25 mouse cellular contexts compared by ENCODE assay signal in the genomic region with DNA sequence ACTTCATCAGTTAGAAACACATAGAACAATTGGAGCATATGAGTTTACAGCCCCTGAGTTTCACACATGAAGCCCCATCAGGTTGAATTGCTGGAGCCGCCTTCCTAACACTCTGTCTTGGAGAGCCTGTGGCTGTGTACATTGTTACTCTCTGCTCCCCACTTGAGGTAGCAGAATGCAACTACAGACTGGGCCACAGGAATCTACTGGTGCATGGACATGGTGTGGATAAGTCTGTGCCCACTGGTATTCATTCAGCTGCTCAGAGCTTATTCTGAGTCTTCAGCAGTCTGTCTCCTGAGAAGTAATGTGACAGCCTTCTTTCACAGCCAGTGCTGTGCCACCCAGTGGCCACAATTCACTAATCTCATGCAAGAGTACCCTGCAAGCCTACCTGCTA.
A peak's percentile ranks its signal among the peaks of the same experiment; 100 is the strongest.
DNase-seq lines count a peak whose midpoint lies in the region; ATAC-seq and TF ChIP-seq lines count a peak whose summit lies in the region.
"Had no signal": no experiment of that assay in that cellular context is flagged by ENCODE, and none has a peak within 500 bp of the region (broad histone marks: within the 10 kb centered on the region; RNA-seq: fewer than 3 reads in every experiment).

No protein-coding gene starts in this region.

- H3K9me3 ChIP-seq in hindbrain, embryonic 11.5 days (ENCODE audit: control insufficient read depth, low read length), result no peaks in the 10 kb centered on the region
- H3K9me3 ChIP-seq in hindbrain, embryonic 16.5 days (ENCODE audit: control insufficient read depth, low read length), result no peaks in the 10 kb centered on the region
- no peaks in the 10 kb centered on the region for H3K9me3 ChIP-seq in lung, embryonic 14.5 days (ENCODE audit: low read depth, low read length)
- H3K9me3 ChIP-seq: heart, embryonic 10.5 days; hindbrain, embryonic 10.5 days; intestine, embryonic 15.5 days; limb, embryonic 12.5 days; liver, embryonic 13.5 days; lung, embryonic 15.5 days had no signal

- H3K36me3 ChIP-seq in hindbrain, embryonic 11.5 days (ENCODE audit: control insufficient read depth, insufficient read depth, low read length), result no peaks in the 10 kb centered on the region
- H3K36me3 ChIP-seq in hindbrain, embryonic 16.5 days (ENCODE audit: control insufficient read depth, insufficient read depth, low read length), result no peaks in the 10 kb centered on the region
- H3K36me3 ChIP-seq in lung, embryonic 14.5 days (ENCODE audit: insufficient read depth), result no peaks in the 10 kb centered on the region
- H3K36me3 ChIP-seq: heart, embryonic 10.5 days; hindbrain, embryonic 10.5 days; intestine, embryonic 15.5 days; limb, embryonic 12.5 days; liver, embryonic 13.5 days; lung, embryonic 15.5 days had no signal

- peak; percentile 6 for DNase-seq in hindbrain, embryonic 11.5 days (ENCODE audit: low spot score)
- DNase-seq in lung, embryonic 14.5 days, result peak; percentile 6
- no peak for DNase-seq in lung, postnatal 14 days
- DNase-seq in R1 (ENCODE audit: low read depth, low spot score), result peak; percentile 18
- DNase-seq in thymus, postnatal 0 days (ENCODE audit: low spot score), result no peak
- no peak for DNase-seq in adrenal gland, adult 8-10 months
- DNase-seq: adrenal gland, postnatal 36 days; B cell, adult 2 months; cerebellum, adult 18-20 months; embryo, embryonic 11 days; kidney, adult 9 months; liver, embryonic 13.5 days; right cerebral cortex, postnatal 14 days; spleen, adult 18-20 months; thymus, adult 18-20 months had no signal

- no peaks in the 10 kb centered on the region for H3K4me1 ChIP-seq in hindbrain, embryonic 11.5 days (replicated peaks; ENCODE audit: control insufficient read depth, insufficient read depth, low read length)
- peaks cover 4% of the 10 kb centered on the region; the same call in 1 of the 2 replicates for H3K4me1 ChIP-seq in hindbrain, embryonic 16.5 days (ENCODE audit: control insufficient read depth, insufficient read depth, low read depth, low read length)
- H3K4me1 ChIP-seq in lung, embryonic 14.5 days (ENCODE audit: insufficient read depth), result no peaks in the 10 kb centered on the region
- H3K4me1 ChIP-seq: heart, embryonic 10.5 days; hindbrain, embryonic 10.5 days; intestine, embryonic 15.5 days; liver, embryonic 13.5 days; lung, embryonic 15.5 days had no signal

- WGBS in hindbrain, embryonic 11.5 days, result 85% methylated on average over 1 of the region's 1 CpGs
- WGBS in hindbrain, embryonic 16.5 days, result 90% methylated on average over 1 of the region's 1 CpGs
- WGBS in lung, embryonic 14.5 days, result 70% methylated on average over 1 of the region's 1 CpGs

- H3K4me3 ChIP-seq in hindbrain, embryonic 11.5 days (ENCODE audit: low read depth, low read length), result no peak overlapping the region
- H3K4me3 ChIP-seq in hindbrain, embryonic 16.5 days (ENCODE audit: low read length), result no peak overlapping the region
- H3K4me3 ChIP-seq in lung, embryonic 14.5 days (ENCODE audit: low read depth, low read length), result no peak overlapping the region
- H3K4me3 ChIP-seq: heart, embryonic 10.5 days; hindbrain, embryonic 10.5 days; intestine, embryonic 15.5 days; limb, embryonic 12.5 days; liver, embryonic 13.5 days; lung, embryonic 15.5 days; myocyte had no signal

- no peak overlapping the region for H3K9ac ChIP-seq in hindbrain, embryonic 11.5 days (ENCODE audit: low read depth, low read length)
- no peak overlapping the region for H3K9ac ChIP-seq in hindbrain, embryonic 16.5 days (ENCODE audit: low read depth, low read length)
- H3K9ac ChIP-seq in lung, embryonic 14.5 days, result no peak overlapping the region
- H3K9ac ChIP-seq: intestine, embryonic 15.5 days; limb, embryonic 12.5 days; liver, embryonic 13.5 days; lung, embryonic 15.5 days had no signal

- no peak overlapping the region for H3K4me2 ChIP-seq in hindbrain, embryonic 11.5 days (replicated peaks; ENCODE audit: low read depth, low read length)
- H3K4me2 ChIP-seq in hindbrain, embryonic 16.5 days (ENCODE audit: low read length), result no peak overlapping the region
- no peak overlapping the region for H3K4me2 ChIP-seq in lung, embryonic 14.5 days
- H3K4me2 ChIP-seq: intestine, embryonic 15.5 days; limb, embryonic 12.5 days; liver, embryonic 13.5 days; lung, embryonic 15.5 days; midbrain, embryonic 11.5 days had no signal

- TF ChIP-seq CTCF in lung, embryonic 14.5 days (IDR thresholded peaks at IDR 0.05; ENCODE audit: low read depth), result no peak

- H3K27ac ChIP-seq in hindbrain, embryonic 11.5 days (ENCODE audit: low read depth, low read length), result no peak overlapping the region
- no peak overlapping the region for H3K27ac ChIP-seq in hindbrain, embryonic 16.5 days (ENCODE audit: low read depth, low read length)
- H3K27ac ChIP-seq in lung, embryonic 14.5 days (ENCODE audit: low read depth), result no peak overlapping the region
- H3K27ac ChIP-seq: heart, embryonic 10.5 days; hindbrain, embryonic 10.5 days; intestine, embryonic 15.5 days; limb, embryonic 12.5 days; liver, embryonic 13.5 days; lung, embryonic 15.5 days; macrophage had no signal

- ATAC-seq in hindbrain, embryonic 11.5 days (ENCODE audit: low FRiP score), result no peak
- ATAC-seq in hindbrain, embryonic 16.5 days, result no peak
- no peak for ATAC-seq in lung, embryonic 14.5 days (ENCODE audit: insufficient read depth)
- ATAC-seq: forebrain, embryonic 16.5 days; intestine, embryonic 15.5 days had no signal

- H3K27me3 ChIP-seq in hindbrain, embryonic 11.5 days (ENCODE audit: control insufficient read depth, insufficient read depth, low read length), result no peaks in the 10 kb centered on the region
- H3K27me3 ChIP-seq in hindbrain, embryonic 16.5 days (replicated peaks; ENCODE audit: control insufficient read depth, insufficient read depth, low read length), result no peaks in the 10 kb centered on the region
- no peaks in the 10 kb centered on the region for H3K27me3 ChIP-seq in lung, embryonic 14.5 days (ENCODE audit: insufficient read depth, low read length)
- H3K27me3 ChIP-seq: intestine, embryonic 15.5 days; limb, embryonic 12.5 days; liver, embryonic 13.5 days; lung, embryonic 15.5 days had no signal

Comparison
In these comparisons a context has a peak if more than half of its experiments do, and no peak if none do; other contexts are left out.
1. DNase-seq: peak in hindbrain, embryonic 11.5 days (single experiment), lung, embryonic 14.5 days (single experiment) and R1 (single experiment); none in lung, postnatal 14 days (single experiment), thymus, postnatal 0 days (single experiment) and adrenal gland, adult 8-10 months (single experiment).